Mouse (Mus musculus) cerebellum, adult 2 months (tissue): ENCODE data around the gene Ncaph2.

Source experiments
- CTCF ChIP-seq: fragments of 200-500 bp; IDR thresholded peaks from 2 replicates; pipeline ENCODE4 v1.5.1; 2011; ENCODE audit warnings: low read depth, mild to moderate bottlenecking, control low read depth, low read length, moderate library complexity, borderline replicate concordance; ENCODE audit not compliant: insufficient read depth
- POLR2A ChIP-seq: fragments of 200-500 bp; IDR thresholded peaks from 2 replicates; pipeline ENCODE4 v1.6.1; 2011; ENCODE audit warnings: low read length, control low read depth, borderline replicate concordance; ENCODE audit not compliant: insufficient read depth

- no peak for TF ChIP-seq CTCF
- TF ChIP-seq POLR2A, result peak; percentile 75; the same call in 1 of the 2 replicates
Measured at GRCm38 (mm10) chr15:89355241-89356187, at the start of gene Ncaph2, which contains the start of gene Lmf2.
